Mouse (Mus musculus) heart, postnatal 0 days (tissue): ENCODE measurements around the gene Rsph3b.

Experiments
- CTCF ChIP-seq: IDR thresholded peaks from 2 replicates; pipeline ENCODE4 v1.5.1; 2016; ENCODE audit warnings: antibody characterized with exemption, control low read depth, low read depth
- EP300 ChIP-seq: IDR thresholded peaks from 2 replicates; pipeline ENCODE4 v1.6.1; 2016; ENCODE audit warnings: antibody characterized with exemption, low read depth

- no peak for TF ChIP-seq EP300
- no peak for TF ChIP-seq CTCF
These were observed 85.0 kb downstream of the Rsph3b start for GRCm38 (mm10) chr17:6863521-6863920.
